In the genomic region with DNA sequence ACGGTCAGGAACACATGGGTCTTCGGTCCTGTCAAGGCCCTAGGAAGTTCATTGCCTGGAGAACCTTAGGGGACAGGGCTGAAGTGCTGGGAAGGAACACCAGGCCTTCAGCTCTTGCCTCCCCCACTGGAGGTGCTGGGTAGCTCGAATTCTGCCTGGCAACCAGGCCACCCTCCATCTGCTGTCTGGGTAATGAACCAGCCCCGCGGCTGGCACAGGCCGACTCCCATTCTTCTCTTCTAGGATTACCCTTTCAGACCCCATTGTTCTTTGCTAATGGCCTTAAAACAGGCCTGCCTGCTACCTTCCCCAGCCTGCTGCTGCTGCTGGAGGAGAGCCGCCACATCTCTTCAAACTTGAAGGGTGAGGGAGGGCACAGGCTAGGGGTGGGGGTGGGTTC, we compare ENCODE assay signal across 11 mouse cellular contexts.
A peak's percentile ranks its signal among the peaks of the same experiment; 100 is the strongest.
DNase-seq lines count a peak whose midpoint lies in the region; ATAC-seq and TF ChIP-seq lines count a peak whose summit lies in the region.
"Had no signal": no experiment of that assay in that cellular context is flagged by ENCODE, and none has a peak within 500 bp of the region (broad histone marks: within the 10 kb centered on the region; RNA-seq: fewer than 3 reads in every experiment).

No protein-coding gene starts in this region.

- no peaks in the 10 kb centered on the region for H3K9me3 ChIP-seq in embryonic facial prominence, embryonic 11.5 days (replicated peaks; ENCODE audit: control insufficient read depth, low read length)
- no peaks in the 10 kb centered on the region for H3K9me3 ChIP-seq in hindbrain, embryonic 15.5 days
- H3K9me3 ChIP-seq in neural tube, embryonic 11.5 days (ENCODE audit: control insufficient read depth, low read length) = no peaks in the 10 kb centered on the region
- no peaks in the 10 kb centered on the region for H3K9me3 ChIP-seq in liver, postnatal 0 days (ENCODE audit: low read length)
- H3K9me3 ChIP-seq: limb, embryonic 12.5 days had no signal

- H3K9ac ChIP-seq in embryonic facial prominence, embryonic 11.5 days (replicated peaks; ENCODE audit: low read length) = no peak overlapping the region
- H3K9ac ChIP-seq in hindbrain, embryonic 15.5 days = no peak overlapping the region
- peak overlapping the region; percentile 15; the same call in 1 of the 2 replicates for H3K9ac ChIP-seq in neural tube, embryonic 11.5 days (ENCODE audit: low read length)
- H3K9ac ChIP-seq in liver, postnatal 0 days (replicated peaks) = no peak overlapping the region
- H3K9ac ChIP-seq: limb, embryonic 12.5 days had no signal

- H3K27me3 ChIP-seq in embryonic facial prominence, embryonic 11.5 days (ENCODE audit: control insufficient read depth, insufficient read depth, low read length) = peaks cover 4% of the 10 kb centered on the region
- 0 out of 2 replicates have a peak, but pooled peaks cover 5% of the 10 kb centered on the region for H3K27me3 ChIP-seq in hindbrain, embryonic 15.5 days
- H3K27me3 ChIP-seq in neural tube, embryonic 11.5 days (ENCODE audit: control insufficient read depth, insufficient read depth, low read length) = peaks cover 14% of the 10 kb centered on the region
- 0 out of 2 replicates have a peak, but pooled peaks cover 3% of the 10 kb centered on the region for H3K27me3 ChIP-seq in liver, postnatal 0 days (ENCODE audit: insufficient read depth, low read length)

- no peak for ATAC-seq in cerebellum, adult (ENCODE audit: insufficient number of reproducible peaks, low FRiP score, low TSS enrichment)
- no peak; the same call in 1 of the 2 replicates for ATAC-seq in embryonic facial prominence, embryonic 11.5 days (replicated peaks; ENCODE audit: insufficient number of reproducible peaks, low FRiP score, low TSS enrichment, low read depth)
- ATAC-seq in hindbrain, embryonic 15.5 days (ENCODE audit: low FRiP score, low read depth) = peak; percentile 21
- peak; percentile 3; the same call in 1 of the 2 replicates for ATAC-seq in neural tube, embryonic 11.5 days (ENCODE audit: insufficient read depth, low FRiP score, low TSS enrichment)
- ATAC-seq in liver, postnatal 0 days = no peak

- no peak for TF ChIP-seq CTCF in liver, postnatal 0 days (IDR thresholded peaks at IDR 0.05; ENCODE audit: low read depth)

- H3K27ac ChIP-seq in embryonic facial prominence, embryonic 11.5 days (replicated peaks; ENCODE audit: low read depth, low read length) = no peak overlapping the region
- peak overlapping the region; percentile 68 for H3K27ac ChIP-seq in hindbrain, embryonic 15.5 days (replicated peaks)
- H3K27ac ChIP-seq in neural tube, embryonic 11.5 days (ENCODE audit: low read depth, low read length) = peak overlapping the region; percentile 51
- H3K27ac ChIP-seq in liver, postnatal 0 days (ENCODE audit: low read depth) = no peak overlapping the region
- H3K27ac ChIP-seq: limb, embryonic 12.5 days had no signal

- H3K4me3 ChIP-seq in embryonic facial prominence, embryonic 11.5 days (ENCODE audit: low read depth, low read length) = no peak overlapping the region
- no peak overlapping the region for H3K4me3 ChIP-seq in hindbrain, embryonic 15.5 days
- H3K4me3 ChIP-seq in neural tube, embryonic 11.5 days (ENCODE audit: low read depth, low read length) = no peak overlapping the region
- H3K4me3 ChIP-seq in liver, postnatal 0 days (ENCODE audit: low read depth, low read length) = no peak overlapping the region
- H3K4me3 ChIP-seq: limb, embryonic 12.5 days had no signal

- no peaks in the 10 kb centered on the region for H3K36me3 ChIP-seq in embryonic facial prominence, embryonic 11.5 days (replicated peaks; ENCODE audit: control insufficient read depth, insufficient read depth, low read depth, low read length)
- H3K36me3 ChIP-seq in hindbrain, embryonic 15.5 days = no peaks in the 10 kb centered on the region
- no peaks in the 10 kb centered on the region for H3K36me3 ChIP-seq in neural tube, embryonic 11.5 days (ENCODE audit: control insufficient read depth, insufficient read depth, low read length)
- H3K36me3 ChIP-seq in liver, postnatal 0 days (replicated peaks; ENCODE audit: insufficient read depth, low read length) = no peaks in the 10 kb centered on the region
- H3K36me3 ChIP-seq: limb, embryonic 12.5 days had no signal

- no peak overlapping the region for H3K4me2 ChIP-seq in embryonic facial prominence, embryonic 11.5 days (ENCODE audit: low read depth, low read length)
- no peak overlapping the region for H3K4me2 ChIP-seq in hindbrain, embryonic 15.5 days
- no peak overlapping the region for H3K4me2 ChIP-seq in neural tube, embryonic 11.5 days (ENCODE audit: low read depth)
- no peak overlapping the region for H3K4me2 ChIP-seq in liver, postnatal 0 days (ENCODE audit: low read depth, low read length)
- H3K4me2 ChIP-seq: limb, embryonic 12.5 days had no signal

- H3K4me1 ChIP-seq in embryonic facial prominence, embryonic 11.5 days (ENCODE audit: control insufficient read depth, insufficient read depth, low read length) = peaks cover 32% of the 10 kb centered on the region
- H3K4me1 ChIP-seq in hindbrain, embryonic 15.5 days (replicated peaks) = peaks cover 55% of the 10 kb centered on the region
- H3K4me1 ChIP-seq in neural tube, embryonic 11.5 days (ENCODE audit: control insufficient read depth, insufficient read depth, low read length) = peaks cover 48% of the 10 kb centered on the region
- H3K4me1 ChIP-seq in liver, postnatal 0 days (ENCODE audit: insufficient read depth) = peaks cover 8% of the 10 kb centered on the region

- DNase-seq in cerebellum, adult 9-11 months = peak; percentile 50
- DNase-seq in embryonic facial prominence, embryonic 11.5 days (ENCODE audit: low spot score) = peak; percentile 12
- DNase-seq in neural tube, embryonic 11.5 days (ENCODE audit: low spot score) = peak; percentile 65
- no peak for DNase-seq in T-cell, adult 2 months (ENCODE audit: low spot score)
- DNase-seq in adipocyte (ENCODE audit: low spot score) = no peak
- DNase-seq in liver, postnatal 0 days = no peak
- DNase-seq: adrenal gland, postnatal 36 days; kidney, postnatal 36 days had no signal

- no peak for TF ChIP-seq EP300 in liver, postnatal 0 days (IDR thresholded peaks at IDR 0.05; ENCODE audit: low read depth)

- WGBS in embryonic facial prominence, embryonic 11.5 days = 40% methylated on average over 7 of the region's 7 CpGs
- WGBS in hindbrain, embryonic 15.5 days = 31% methylated on average over 7 of the region's 7 CpGs
- WGBS in neural tube, embryonic 11.5 days = 41% methylated on average over 7 of the region's 7 CpGs
- WGBS in liver, postnatal 0 days (ENCODE audit: insufficient replicate concordance) = 72% methylated on average over 7 of the region's 7 CpGs

Comparison
In these comparisons a context has a peak if more than half of its experiments do, and no peak if none do; other contexts are left out.
1. DNase-seq: peak in cerebellum, adult 9-11 months (single experiment), embryonic facial prominence, embryonic 11.5 days (single experiment) and neural tube, embryonic 11.5 days (single experiment); none in T-cell, adult 2 months (single experiment), adipocyte (single experiment) and liver, postnatal 0 days (single experiment).
2. ATAC-seq: peak in hindbrain, embryonic 15.5 days (single experiment) and neural tube, embryonic 11.5 days (single experiment); none in cerebellum, adult (single experiment), embryonic facial prominence, embryonic 11.5 days (single experiment) and liver, postnatal 0 days (single experiment).
3. H3K27ac ChIP-seq: peak in hindbrain, embryonic 15.5 days (single experiment) and neural tube, embryonic 11.5 days (single experiment); none in embryonic facial prominence, embryonic 11.5 days (single experiment) and liver, postnatal 0 days (single experiment).